Mouse (Mus musculus) lung, adult 2 months (tissue): ENCODE data around the gene Dlx6.

Source experiments
- CTCF ChIP-seq: fragments of 200-500 bp; IDR thresholded peaks from 2 replicates; pipeline ENCODE4 v1.5.1; 2011; ENCODE audit warnings: mild to moderate bottlenecking, low read length, control low read depth; ENCODE audit not compliant: insufficient read depth
- POLR2A ChIP-seq: fragments of 200-500 bp; IDR thresholded peaks from 2 replicates; pipeline ENCODE4 v1.6.1; 2011; ENCODE audit warnings: low read depth, mild to moderate bottlenecking, control low read depth, low read length, borderline replicate concordance; ENCODE audit errors: extremely low read depth

GRCm38 (mm10) chr6:6851166-6851565 is 12.0 kb upstream of the Dlx6 start:
- TF ChIP-seq CTCF (no peak), POLR2A (no peak)
